Mouse (Mus musculus): ENCODE results near the gene Ttc34.

Gene Ttc34

GRCm38 (mm10) chr4:154897676-154898465, 60.6 kb downstream of the Ttc34 start:
- DNase-seq: no peak

GRCm38 (mm10) chr4:154898506-154899446, 61.5 kb downstream of the Ttc34 start, which contains the start of gene Fam213b:
TSS of gene Fam213b (minus strand) at chr4:154899135.
- peak; percentile 61 to 74 for DNase-seq

- no peak for DNase-seq
These were observed 65.1 kb downstream of the Ttc34 start for GRCm38 (mm10) chr4:154902371-154902770.

GRCm38 (mm10) chr4:154904185-154905071, 67.2 kb downstream of the Ttc34 start:
- peak; percentile 82 to 88 for DNase-seq

GRCm38 (mm10) chr4:154907833-154908232, 70.6 kb downstream of the Ttc34 start:
- DNase-seq: peak; percentile 64 to 65

GRCm38 (mm10) chr4:154908490-154908889, 71.2 kb downstream of the Ttc34 start:
- no peak for DNase-seq

- no peak for DNase-seq
These were observed 73.6 kb downstream of the Ttc34 start for GRCm38 (mm10) chr4:154910606-154911522.

GRCm38 (mm10) chr4:154911644-154912043, 74.4 kb downstream of the Ttc34 start:
- DNase-seq: no peak

GRCm38 (mm10) chr4:154913845-154914244, 76.6 kb downstream of the Ttc34 start:
- DNase-seq: no peak

GRCm38 (mm10) chr4:154914252-154914651, 77.0 kb downstream of the Ttc34 start:
- DNase-seq: no peak

GRCm38 (mm10) chr4:154914707-154915106, 77.4 kb downstream of the Ttc34 start:
- DNase-seq: no peak

GRCm38 (mm10) chr4:154915286-154915685, 78.0 kb downstream of the Ttc34 start:
- DNase-seq: no peak

- no peak for DNase-seq
These were observed 79.4 kb downstream of the Ttc34 start for GRCm38 (mm10) chr4:154916662-154917061.
